Mouse (Mus musculus): ENCODE measurements around the gene Ust. TPM values are rescaled to one million over a fixed set of nuclear protein-coding genes. Genes with fewer than 3 reads are reported as not detected.

Ust gene
- 1.9 TPM for polyA plus RNA-seq (2014; fragmentation: Illumina TruSeq; extraction: RNeasy Lipid Tissue Mini Kit (QIAGEN cat#74804); ENCODE audit: low read depth, low replicate concordance)

DNA sequence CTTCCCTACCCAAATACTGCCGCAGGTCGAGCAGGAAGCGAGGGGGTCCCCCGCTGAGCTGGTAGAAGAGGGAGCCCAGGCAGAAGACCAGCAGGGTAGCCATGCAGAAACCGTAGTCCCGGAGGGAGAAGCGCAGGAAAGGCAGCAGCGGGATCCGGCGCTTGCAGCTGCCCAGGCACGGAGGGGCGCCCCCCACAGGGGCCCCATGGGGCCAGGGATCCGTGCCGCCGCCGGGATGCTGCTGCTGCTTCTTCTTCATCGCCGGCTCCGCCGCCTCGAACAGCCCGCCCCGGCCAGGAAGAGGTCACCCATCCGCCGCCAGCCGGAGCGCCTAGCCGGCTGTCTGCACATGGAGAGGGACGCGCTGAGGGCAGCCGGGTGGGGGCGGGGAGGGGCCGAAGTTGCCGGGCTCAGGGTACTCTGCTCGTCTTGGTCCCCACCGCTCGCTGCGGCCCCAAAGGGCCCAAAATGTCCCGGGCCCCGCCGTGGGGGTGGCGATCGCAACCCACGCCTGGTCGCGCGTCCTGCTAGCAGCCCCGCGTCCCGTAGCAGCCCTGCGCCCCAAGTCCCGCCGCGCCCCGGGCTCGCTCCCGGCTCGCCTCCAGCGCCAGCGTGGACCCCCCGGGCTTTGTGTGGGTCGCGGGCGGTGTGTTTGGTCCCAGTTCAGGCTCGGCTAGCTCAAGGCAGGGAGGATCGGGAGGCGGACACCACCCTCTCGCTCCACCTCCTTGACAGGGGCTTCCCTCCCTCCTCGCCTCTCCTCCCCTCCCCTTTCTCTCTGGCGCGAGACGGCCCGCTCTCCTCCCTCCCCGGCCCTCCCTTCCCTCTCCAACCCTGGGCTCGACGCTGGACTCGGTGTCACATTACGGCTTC, at the start of gene Ust:
Gene Ust, minus strand, starts transcription at position 685 of the 873 bp plus-strand sequence.

